Mouse (Mus musculus): ENCODE data around the gene Iqcf1. TPM values are rescaled to one million over a fixed set of nuclear protein-coding genes. Genes with fewer than 3 reads are reported as not detected.
A peak's percentile ranks its signal among the peaks of the same experiment; 100 is the strongest.
"Not testable (repeated sequence)": the region's sequence is repeated elsewhere in the genome, so short reads cannot be mapped to it uniquely, and the experiment has no call there.

Iqcf1 gene
- polyA plus RNA-seq, 1 experiment from 2014 or later = not detected

DNA sequence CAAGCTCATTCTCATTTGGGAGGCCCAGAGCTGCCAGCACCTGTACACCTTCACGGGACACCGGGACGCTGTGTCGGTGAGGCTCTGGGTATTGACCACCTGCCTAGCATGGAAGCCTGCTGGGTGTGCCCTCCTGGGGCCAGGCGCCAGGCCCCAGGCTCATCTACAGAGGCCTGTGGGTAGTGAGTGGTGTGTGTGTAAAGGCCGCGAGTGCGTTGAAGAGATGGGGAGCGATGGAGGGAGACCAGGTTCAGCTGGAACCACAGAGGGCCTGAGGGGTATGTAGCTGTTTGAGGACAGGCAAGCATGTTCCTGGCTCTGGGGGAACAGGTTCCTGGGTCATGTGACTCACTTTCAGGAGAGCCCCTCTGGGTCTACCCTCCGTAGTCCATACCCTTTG, 16.6 kb upstream of the Iqcf1 start:
- TF ChIP-seq CTCF (IDR thresholded peaks at IDR 0.05; ENCODE audit: low read depth) = no peak
- no peak for ATAC-seq (replicated peaks; ENCODE audit: low FRiP score, low read depth)
- Histone ChIP-seq H3K27me3 (ENCODE audit: insufficient read depth, low read length) (no peaks in the 10 kb centered on the region), H3K27ac (no peak overlapping the region), H3K4me1 (replicated peaks; ENCODE audit: insufficient read depth, low read length) (no peaks in the 10 kb centered on the region), H3K9ac (ENCODE audit: low read depth, low read length) (no peak overlapping the region), H3K4me3 (replicated peaks; ENCODE audit: low read depth, low read length) (no peak overlapping the region), H3K9me3 (replicated peaks; ENCODE audit: low read length) (no peaks in the 10 kb centered on the region), H3K36me3 (ENCODE audit: insufficient read depth, low read length) (peaks cover 34% of the 10 kb centered on the region; the same call in 1 of the 2 replicates), H3K4me2 (ENCODE audit: low read length) (no peak overlapping the region)
- WGBS = 97% methylated on average over 10 of the region's 10 CpGs
- DNase-seq (ENCODE audit: low spot score) = no peak

DNA sequence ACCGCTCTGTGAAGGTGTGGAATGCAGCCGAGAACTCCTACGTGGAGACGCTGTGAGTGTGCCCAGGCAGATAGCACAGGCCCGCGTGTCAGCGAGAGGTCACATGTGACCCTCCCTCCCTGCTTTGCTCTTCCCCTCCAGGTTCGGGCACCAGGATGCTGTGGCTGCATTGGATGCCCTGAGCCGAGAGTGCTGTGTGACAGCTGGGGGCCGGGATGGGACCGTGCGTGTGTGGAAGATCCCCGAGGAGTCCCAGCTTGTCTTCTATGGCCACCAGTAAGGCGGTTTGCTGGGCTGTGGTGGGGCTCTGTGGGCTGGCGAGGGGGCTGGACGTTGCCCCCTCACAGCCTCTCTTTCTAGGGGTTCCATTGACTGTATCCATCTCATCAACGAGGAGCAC, 16.2 kb upstream of the Iqcf1 start:
- H3K27ac ChIP-seq = no peak overlapping the region
- H3K36me3 ChIP-seq (ENCODE audit: insufficient read depth, low read length) = peaks cover 34% of the 10 kb centered on the region; the same call in 1 of the 2 replicates
- ATAC-seq (replicated peaks; ENCODE audit: low FRiP score, low read depth) = no peak
- no peaks in the 10 kb centered on the region for H3K4me1 ChIP-seq (replicated peaks; ENCODE audit: insufficient read depth, low read length)
- WGBS = 92% methylated on average over 17 of the region's 17 CpGs
- TF ChIP-seq CTCF (IDR thresholded peaks at IDR 0.05; ENCODE audit: low read depth) = no peak
- H3K27me3 ChIP-seq (ENCODE audit: insufficient read depth, low read length) = no peaks in the 10 kb centered on the region
- H3K9ac ChIP-seq (ENCODE audit: low read depth, low read length) = no peak overlapping the region
- H3K4me3 ChIP-seq (replicated peaks; ENCODE audit: low read depth, low read length) = no peak overlapping the region
- no peak for DNase-seq (ENCODE audit: low spot score)
- no peak overlapping the region for H3K4me2 ChIP-seq (ENCODE audit: low read length)
- H3K9me3 ChIP-seq (replicated peaks; ENCODE audit: low read length) = no peaks in the 10 kb centered on the region

DNA sequence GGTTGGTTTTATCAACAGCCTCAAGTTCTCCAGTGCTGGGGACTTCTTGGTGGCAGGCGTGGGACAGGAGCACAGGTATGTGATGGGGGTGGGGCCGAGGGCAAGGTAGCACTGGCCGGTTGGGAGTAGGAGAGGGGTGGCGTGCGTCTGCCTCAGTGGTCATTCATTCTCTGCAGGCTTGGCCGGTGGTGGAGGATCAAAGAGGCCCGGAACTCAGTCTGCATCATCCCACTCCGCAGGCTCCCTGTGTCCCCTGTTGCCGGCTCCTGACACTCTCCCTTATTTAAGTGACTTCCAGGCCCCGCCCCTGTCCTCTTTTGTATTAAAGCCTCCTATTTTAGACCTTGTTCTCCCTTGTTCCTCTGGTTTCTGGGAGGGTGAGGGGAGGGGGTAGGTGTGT, 14.7 kb upstream of the Iqcf1 start:
- Histone ChIP-seq H3K4me2 (ENCODE audit: low read length) (no peak overlapping the region), H3K4me1 (replicated peaks; ENCODE audit: insufficient read depth, low read length) (no peaks in the 10 kb centered on the region), H3K36me3 (ENCODE audit: insufficient read depth, low read length) (peaks cover 34% of the 10 kb centered on the region; the same call in 1 of the 2 replicates), H3K9me3 (replicated peaks; ENCODE audit: low read length) (no peaks in the 10 kb centered on the region), H3K9ac (ENCODE audit: low read depth, low read length) (no peak overlapping the region), H3K27me3 (ENCODE audit: insufficient read depth, low read length) (no peaks in the 10 kb centered on the region), H3K27ac (no peak overlapping the region), H3K4me3 (replicated peaks; ENCODE audit: low read depth, low read length) (no peak overlapping the region)
- TF ChIP-seq CTCF (IDR thresholded peaks at IDR 0.05; ENCODE audit: low read depth) = no peak
- no peak for ATAC-seq (replicated peaks; ENCODE audit: low FRiP score, low read depth)
- WGBS = 82% methylated on average over 10 of the region's 10 CpGs
- no peak for DNase-seq (ENCODE audit: low spot score)

DNA sequence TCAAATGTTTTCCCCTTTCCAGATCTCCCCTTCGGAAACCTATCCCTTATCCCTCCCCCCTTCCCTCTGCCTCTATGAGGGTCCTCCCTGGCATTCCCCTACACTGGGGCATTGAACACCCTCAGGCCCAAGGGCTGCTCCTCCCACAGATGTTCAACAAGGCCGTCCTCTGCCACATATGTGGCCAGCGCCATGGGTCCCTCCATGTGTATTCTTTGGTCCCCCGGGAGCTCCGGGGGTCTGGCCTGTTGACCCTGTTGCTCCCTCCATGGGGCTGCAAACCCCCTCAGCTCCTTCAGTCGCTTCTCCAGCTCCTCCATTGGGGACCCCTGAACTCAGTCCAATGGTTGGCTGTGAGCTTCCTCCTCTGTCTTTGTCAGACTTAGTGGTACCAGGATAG, 12.2 kb upstream of the Iqcf1 start:
- 81% methylated on average over 6 of the region's 6 CpGs for WGBS
- H3K9me3 ChIP-seq (replicated peaks; ENCODE audit: low read length); H3K4me3 ChIP-seq (replicated peaks; ENCODE audit: low read depth, low read length); H3K27ac ChIP-seq; DNase-seq (ENCODE audit: low spot score); H3K9ac ChIP-seq (ENCODE audit: low read depth, low read length); ATAC-seq (replicated peaks; ENCODE audit: low FRiP score, low read depth); H3K4me1 ChIP-seq (replicated peaks; ENCODE audit: insufficient read depth, low read length); H3K27me3 ChIP-seq (ENCODE audit: insufficient read depth, low read length); H3K4me2 ChIP-seq (ENCODE audit: low read length): not testable (repeated sequence)
- peaks cover 24% of the 10 kb centered on the region; the same call in 1 of the 2 replicates for H3K36me3 ChIP-seq (ENCODE audit: insufficient read depth, low read length)

DNA sequence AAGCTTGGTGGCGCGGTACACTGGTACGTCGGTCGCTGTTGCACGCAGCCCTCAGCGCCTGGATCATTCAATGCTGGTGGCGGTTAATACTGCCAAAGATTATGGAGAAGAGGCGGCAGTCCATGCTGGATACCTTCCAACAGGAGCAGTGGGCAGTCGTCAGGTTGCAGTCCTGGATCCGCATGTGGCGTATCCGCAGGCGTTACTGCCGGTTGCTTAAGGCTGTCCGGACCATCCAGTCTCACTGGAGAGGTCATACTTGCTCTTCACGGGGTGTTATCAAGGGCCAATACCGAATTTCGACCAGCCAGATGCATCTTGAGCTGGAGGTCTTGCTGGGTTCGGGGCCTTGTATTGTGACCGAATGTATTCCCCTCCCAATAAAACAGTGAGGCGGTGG, 2.1 kb downstream of the Iqcf1 start:
- ATAC-seq (replicated peaks; ENCODE audit: low FRiP score, low read depth) = no peak
- Histone ChIP-seq H3K27ac (no peak overlapping the region), H3K9me3 (replicated peaks; ENCODE audit: low read length) (no peaks in the 10 kb centered on the region), H3K4me1 (replicated peaks; ENCODE audit: insufficient read depth, low read length) (no peaks in the 10 kb centered on the region), H3K27me3 (ENCODE audit: insufficient read depth, low read length) (no peaks in the 10 kb centered on the region), H3K4me3 (replicated peaks; ENCODE audit: low read depth, low read length) (no peak overlapping the region), H3K4me2 (ENCODE audit: low read length) (no peak overlapping the region), H3K9ac (ENCODE audit: low read depth, low read length) (no peak overlapping the region), H3K36me3 (ENCODE audit: insufficient read depth, low read length) (no peaks in the 10 kb centered on the region)
- 89% methylated on average over 22 of the region's 22 CpGs for WGBS
- no peak for TF ChIP-seq CTCF (IDR thresholded peaks at IDR 0.05; ENCODE audit: low read depth)
- DNase-seq (ENCODE audit: low spot score) = no peak

DNA sequence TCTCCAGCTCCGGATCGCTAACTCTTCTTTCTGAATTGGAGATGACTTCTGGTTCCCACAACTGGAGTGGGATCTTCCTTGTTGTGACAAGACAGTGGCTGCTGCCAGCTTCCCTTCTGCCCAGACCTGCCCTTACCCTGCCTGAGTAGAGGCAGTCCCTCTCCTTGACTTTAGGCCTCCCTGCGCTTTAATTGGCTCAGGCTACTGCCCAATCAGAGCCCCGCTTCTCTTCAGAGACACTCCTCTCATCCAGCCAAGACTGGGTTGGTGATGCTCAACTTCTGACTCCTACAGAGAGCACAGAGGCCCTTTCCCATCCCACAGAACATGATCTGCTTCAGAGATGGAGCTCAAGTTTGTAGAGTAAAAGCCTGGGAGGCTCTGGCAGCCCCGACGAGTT, 4.5 kb downstream of the Iqcf1 start:
- no peak for TF ChIP-seq CTCF (IDR thresholded peaks at IDR 0.05; ENCODE audit: low read depth)

DNA sequence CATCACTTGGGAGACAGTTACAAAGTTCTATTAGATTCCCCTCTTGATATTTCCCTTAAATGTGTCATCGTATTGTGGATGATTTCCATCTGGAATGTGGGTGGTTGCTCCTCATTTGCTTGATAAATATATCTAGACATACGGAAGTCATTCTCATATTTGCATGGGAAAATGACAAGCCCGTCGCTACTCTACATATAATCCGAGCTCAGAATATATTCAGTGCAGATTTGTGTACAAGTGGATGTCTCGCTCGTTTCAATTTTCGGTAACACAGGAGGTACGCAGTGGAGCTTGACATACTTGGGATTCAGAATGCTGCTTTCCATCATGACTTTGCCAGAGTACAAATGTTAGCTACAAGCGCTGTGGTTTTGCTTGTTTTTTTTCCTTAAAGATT, 9.6 kb downstream of the Iqcf1 start:
- no peak for ATAC-seq (replicated peaks; ENCODE audit: low FRiP score, low read depth)
- DNase-seq (ENCODE audit: low spot score) = peak; percentile 18
- WGBS = 90% methylated on average over 10 of the region's 10 CpGs
- H3K4me3 ChIP-seq (replicated peaks; ENCODE audit: low read depth, low read length) = no peak overlapping the region
- TF ChIP-seq CTCF (IDR thresholded peaks at IDR 0.05; ENCODE audit: low read depth) = no peak
- H3K4me1 ChIP-seq (replicated peaks; ENCODE audit: insufficient read depth, low read length) = no peaks in the 10 kb centered on the region
- H3K4me2 ChIP-seq (ENCODE audit: low read length) = no peak overlapping the region
- no peaks in the 10 kb centered on the region for H3K9me3 ChIP-seq (replicated peaks; ENCODE audit: low read length)
- no peak overlapping the region for H3K9ac ChIP-seq (ENCODE audit: low read depth, low read length)
- no peaks in the 10 kb centered on the region for H3K27me3 ChIP-seq (ENCODE audit: insufficient read depth, low read length)
- H3K36me3 ChIP-seq (ENCODE audit: insufficient read depth, low read length) = no peaks in the 10 kb centered on the region
- no peak overlapping the region for H3K27ac ChIP-seq

More for the DNA sequence above, 4.5 kb downstream of the Iqcf1 start:
- no peak overlapping the region for H3K9ac ChIP-seq (ENCODE audit: low read depth, low read length)
- DNase-seq (ENCODE audit: low spot score) (no peak), ATAC-seq (replicated peaks; ENCODE audit: low FRiP score, low read depth) (no peak)
- no peak overlapping the region for H3K4me3 ChIP-seq (replicated peaks; ENCODE audit: low read depth, low read length)
- no peak overlapping the region for H3K4me2 ChIP-seq (ENCODE audit: low read length)
- no peaks in the 10 kb centered on the region for H3K9me3 ChIP-seq (replicated peaks; ENCODE audit: low read length)
- H3K4me1 ChIP-seq (replicated peaks; ENCODE audit: insufficient read depth, low read length) = no peaks in the 10 kb centered on the region
- H3K27ac ChIP-seq = no peak overlapping the region
- H3K27me3 ChIP-seq (ENCODE audit: insufficient read depth, low read length) = no peaks in the 10 kb centered on the region
- H3K36me3 ChIP-seq (ENCODE audit: insufficient read depth, low read length) = no peaks in the 10 kb centered on the region
- 74% methylated on average over 6 of the region's 6 CpGs for WGBS
